In the genomic region with DNA sequence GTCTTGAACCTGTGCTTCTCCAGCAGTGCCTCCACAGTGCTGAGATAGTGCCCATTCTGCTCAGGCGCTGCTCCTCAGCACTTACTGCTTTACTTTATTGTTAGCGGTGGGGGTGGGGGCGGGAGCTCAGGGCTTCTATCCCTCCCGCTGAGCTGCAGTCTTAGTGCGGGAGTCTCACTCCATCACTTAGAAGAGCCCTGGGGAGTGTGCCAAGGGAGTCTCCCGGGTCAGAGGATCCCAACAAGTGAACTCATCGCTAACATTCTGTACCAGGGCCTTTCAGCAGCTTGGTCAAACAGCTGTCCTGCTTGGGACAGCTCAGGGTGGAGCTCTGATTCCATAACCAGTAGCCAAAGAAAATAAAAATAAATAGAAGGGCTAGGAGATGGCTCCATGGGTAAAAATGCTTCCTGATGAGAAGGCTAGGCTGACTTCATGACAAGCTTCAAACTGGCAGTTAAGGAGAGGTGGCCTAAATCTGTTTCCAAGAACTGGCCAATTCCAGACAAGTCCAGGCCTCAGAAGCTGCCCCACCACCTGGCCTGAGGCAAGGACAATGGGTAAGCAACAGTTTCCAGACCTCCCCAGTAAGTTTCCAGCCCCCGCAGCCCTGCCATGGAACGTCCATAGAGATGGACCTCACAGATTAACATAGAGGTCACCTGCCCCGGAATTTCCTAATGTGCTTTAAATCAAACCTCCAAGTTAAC, we compare ENCODE assay signal across 9 mouse cellular contexts. TPM values are rescaled to one million over a fixed set of nuclear protein-coding genes. Genes with fewer than 3 reads are reported as not detected.
A peak's percentile ranks its signal among the peaks of the same experiment; 100 is the strongest.
DNase-seq lines count a peak whose midpoint lies in the region; ATAC-seq lines count a peak whose summit lies in the region.
"Had no signal": no experiment of that assay in that cellular context is flagged by ENCODE, and none has a peak within 500 bp of the region (broad histone marks: within the 10 kb centered on the region; RNA-seq: fewer than 3 reads in every experiment).

No protein-coding gene starts in this region.

- H3K4me1 ChIP-seq in embryonic facial prominence, embryonic 10.5 days = peaks cover 33% of the 10 kb centered on the region
- H3K4me1 ChIP-seq in hindbrain, embryonic 13.5 days (replicated peaks) = peaks cover 25% of the 10 kb centered on the region

- 0 out of 2 replicates have a peak, but pooled peaks cover 4% of the 10 kb centered on the region for H3K9me3 ChIP-seq in embryonic facial prominence, embryonic 10.5 days
- H3K9me3 ChIP-seq in hindbrain, embryonic 13.5 days = no peaks in the 10 kb centered on the region

- no peak overlapping the region for H3K4me2 ChIP-seq in hindbrain, embryonic 13.5 days

- peaks cover 8% of the 10 kb centered on the region for H3K36me3 ChIP-seq in embryonic facial prominence, embryonic 10.5 days (replicated peaks)
- no peaks in the 10 kb centered on the region; the same call in 1 of the 2 replicates for H3K36me3 ChIP-seq in hindbrain, embryonic 13.5 days

- peak overlapping the region; percentile 95 for H3K27ac ChIP-seq in embryonic facial prominence, embryonic 10.5 days (replicated peaks)
- H3K27ac ChIP-seq in hindbrain, embryonic 13.5 days = peak overlapping the region; percentile 27; the same call in 1 of the 2 replicates

- peak overlapping the region; percentile 67; the same call in 1 of the 2 replicates for H3K4me3 ChIP-seq in embryonic facial prominence, embryonic 10.5 days
- H3K4me3 ChIP-seq in hindbrain, embryonic 13.5 days = no peak overlapping the region

- no peaks in the 10 kb centered on the region for H3K27me3 ChIP-seq in embryonic facial prominence, embryonic 10.5 days (replicated peaks; ENCODE audit: low read depth, poor library complexity, severe bottlenecking)
- no peaks in the 10 kb centered on the region for H3K27me3 ChIP-seq in hindbrain, embryonic 13.5 days

- no peak overlapping the region for H3K9ac ChIP-seq in hindbrain, embryonic 13.5 days

- no peak for ATAC-seq in hindbrain, embryonic 13.5 days (ENCODE audit: low FRiP score)
- no peak for ATAC-seq in frontal cortex, adult (ENCODE audit: low TSS enrichment)

- WGBS in embryonic facial prominence, embryonic 10.5 days = 61% methylated on average over 10 of the region's 10 CpGs
- WGBS in hindbrain, embryonic 13.5 days = 60% methylated on average over 10 of the region's 10 CpGs

- peak; percentile 51 for DNase-seq in cerebellum, adult 11-12 months
- DNase-seq in cerebellum, adult 9-11 months = no peak
- no peak for DNase-seq in embryonic facial prominence, embryonic 10.5 days (ENCODE audit: low spot score)
- DNase-seq in lung, postnatal 36 days = peak; percentile 51
- no peak for DNase-seq in adrenal gland, adult 8-10 months
- no peak for DNase-seq in frontal cortex, postnatal 36 days (ENCODE audit: low spot score in 2 of 2)

RNA-seq across cellular contexts. Expression of gene Lsm4, which starts 1.3 kb away (rescaled TPM):
- polyA plus RNA-seq in embryonic facial prominence, embryonic 10.5 days (2016; fragmentation: Nextera tagmentation; extraction: Ambion mirVana) = 347 and 351 TPM in 2 replicates
- polyA plus RNA-seq in hindbrain, embryonic 13.5 days (2015; fragmentation: Nextera tagmentation; extraction: Ambion mirVana) = 191 and 193 TPM in 2 replicates
- 100 to 1,000 TPM in 1 of 4 experiments, 10 to 100 TPM in 3; 81.4 to 101 (median 86.6) TPM for total RNA-seq in adrenal gland, adult 8-10 months (2022)

RNA-seq across cellular contexts. Expression of gene Pgpep1, which starts 11.6 kb away (rescaled TPM):
- 51.8 and 52.7 TPM in 2 replicates for polyA plus RNA-seq in embryonic facial prominence, embryonic 10.5 days (2016; fragmentation: Nextera tagmentation; extraction: Ambion mirVana)
- polyA plus RNA-seq in hindbrain, embryonic 13.5 days (2015; fragmentation: Nextera tagmentation; extraction: Ambion mirVana) = 103 and 105 TPM in 2 replicates
- 100 to 1,000 TPM; 129 to 163 (median 131) TPM for total RNA-seq in adrenal gland, adult 8-10 months (2022)

RNA-seq across cellular contexts. Expression of gene Jund, which starts 27.0 kb away (rescaled TPM):
- 58.7 and 61.7 TPM in 2 replicates for polyA plus RNA-seq in embryonic facial prominence, embryonic 10.5 days (2016; fragmentation: Nextera tagmentation; extraction: Ambion mirVana)
- 79.2 and 94.3 TPM in 2 replicates for polyA plus RNA-seq in hindbrain, embryonic 13.5 days (2015; fragmentation: Nextera tagmentation; extraction: Ambion mirVana)
- total RNA-seq in adrenal gland, adult 8-10 months (2022) = 100 to 1,000 TPM; 187 to 329 (median 253) TPM

RNA-seq across cellular contexts. Expression of gene Iqcn, which starts 31.5 kb away (rescaled TPM):
- 0.05 TPM in 1 of 2 replicates, not detected in the other for polyA plus RNA-seq in embryonic facial prominence, embryonic 10.5 days (2016; fragmentation: Nextera tagmentation; extraction: Ambion mirVana)
- 0.04 and 0.09 TPM in 2 replicates for polyA plus RNA-seq in hindbrain, embryonic 13.5 days (2015; fragmentation: Nextera tagmentation; extraction: Ambion mirVana)
- total RNA-seq in adrenal gland, adult 8-10 months (2022) = under 1 TPM in 3 of 4 experiments, not detected in 1; 0.07 to 0.09 (median 0.08) TPM
- polyA plus RNA-seq: liver, embryonic 14.5 days had no signal

RNA-seq across cellular contexts. Expression of gene Gdf15, which starts 39.5 kb away (rescaled TPM):
- polyA plus RNA-seq in embryonic facial prominence, embryonic 10.5 days (2016; fragmentation: Nextera tagmentation; extraction: Ambion mirVana) = 0.14 TPM in 1 of 2 replicates, not detected in the other
- polyA plus RNA-seq in hindbrain, embryonic 13.5 days (2015; fragmentation: Nextera tagmentation; extraction: Ambion mirVana) = 0.12 and 0.14 TPM in 2 replicates
- total RNA-seq in adrenal gland, adult 8-10 months (2022) = 1 to 10 TPM; 1.8 to 3.5 (median 3.0) TPM

Comparison
In these comparisons a context has a peak if more than half of its experiments do, and no peak if none do; other contexts are left out.
1. DNase-seq: peak in cerebellum, adult 11-12 months (single experiment) and lung, postnatal 36 days (single experiment); none in cerebellum, adult 9-11 months (single experiment), embryonic facial prominence, embryonic 10.5 days (single experiment), adrenal gland, adult 8-10 months (single experiment) and frontal cortex, postnatal 36 days (0 of 2).